Mouse (Mus musculus): ENCODE results near the gene Yipf3. TPM values are rescaled to one million over a fixed set of nuclear protein-coding genes. Genes with fewer than 3 reads are reported as not detected.

Gene Yipf3
- polyA plus RNA-seq, 1 experiment from 2014 or later = 86.8 TPM

DNA sequence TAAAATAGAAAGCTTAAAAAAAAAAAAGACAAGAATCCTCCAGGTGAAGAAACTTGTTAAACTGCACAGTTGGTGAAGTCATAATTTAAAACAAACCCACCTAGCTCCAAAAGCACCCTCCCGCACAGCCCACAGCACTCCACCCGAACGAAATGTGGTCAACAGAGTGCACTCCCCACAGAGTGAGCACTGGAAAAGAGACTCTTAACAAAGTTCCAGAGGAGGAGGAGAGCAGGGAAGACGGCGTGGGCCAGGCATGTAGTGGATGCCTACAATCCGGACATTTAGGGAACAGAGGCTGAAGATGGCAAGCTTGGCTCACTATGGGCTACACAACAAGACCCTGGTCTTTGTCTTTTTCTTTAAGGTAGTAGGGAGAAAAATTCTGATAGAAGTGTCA, 27.2 kb downstream of the Yipf3 start:
- no peaks in the 10 kb centered on the region for H3K9me3 ChIP-seq
- ATAC-seq = no peak
- H3K4me2 ChIP-seq (replicated peaks) = no peak overlapping the region
- H3K9ac ChIP-seq = no peak overlapping the region
- H3K4me3 ChIP-seq (replicated peaks) = no peak overlapping the region
- peaks cover 23% of the 10 kb centered on the region for H3K36me3 ChIP-seq
- 84% methylated on average over 6 of the region's 6 CpGs for WGBS
- H3K4me1 ChIP-seq (replicated peaks) = peaks cover 5% of the 10 kb centered on the region; the same call in 1 of the 2 replicates
- no peaks in the 10 kb centered on the region for H3K27me3 ChIP-seq (replicated peaks)
- no peak overlapping the region for H3K27ac ChIP-seq

GRCm38 (mm10) chr17:46275506-46275905, 27.6 kb downstream of the Yipf3 start:
- WGBS = 81% methylated on average over 10 of the region's 10 CpGs
- no peak for ATAC-seq
- Histone ChIP-seq H3K9me3 (no peaks in the 10 kb centered on the region), H3K27me3 (replicated peaks) (no peaks in the 10 kb centered on the region), H3K27ac (no peak overlapping the region), H3K4me3 (replicated peaks) (no peak overlapping the region), H3K36me3 (peaks cover 23% of the 10 kb centered on the region), H3K4me1 (replicated peaks) (peaks cover under 1% of the 10 kb centered on the region; the same call in 1 of the 2 replicates), H3K4me2 (replicated peaks) (no peak overlapping the region), H3K9ac (no peak overlapping the region)

DNA sequence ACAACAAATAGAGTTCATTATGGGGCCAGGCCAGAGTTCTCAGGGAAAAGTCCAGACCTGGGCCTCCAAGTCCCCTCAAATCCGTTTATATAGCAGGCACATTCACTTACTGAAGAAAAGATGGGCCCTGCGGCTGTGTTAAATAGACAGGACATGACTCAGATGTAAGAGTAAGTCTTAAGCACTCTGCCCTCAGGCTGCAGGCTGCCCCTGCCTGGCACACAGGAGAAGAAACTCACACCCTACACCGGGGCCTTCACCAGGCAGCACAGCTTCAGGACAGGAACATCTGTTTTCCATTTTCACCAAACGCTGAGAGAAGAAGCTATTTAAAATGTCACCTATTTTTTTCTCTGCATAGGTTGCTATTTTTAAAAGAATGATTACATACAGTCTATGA, 29.7 kb downstream of the Yipf3 start:
- WGBS = 69% methylated on average over 4 of the region's 4 CpGs
- ATAC-seq = no peak
- no peak overlapping the region for H3K27ac ChIP-seq

GRCm38 (mm10) chr17:46278011-46278765, 30.3 kb downstream of the Yipf3 start:
- no peak for ATAC-seq
- Histone ChIP-seq H3K27ac (no peak overlapping the region), H3K4me1 (replicated peaks) (peaks cover 4% of the 10 kb centered on the region; the same call in 1 of the 2 replicates), H3K4me2 (replicated peaks) (no peak overlapping the region), H3K27me3 (replicated peaks) (no peaks in the 10 kb centered on the region), H3K9ac (no peak overlapping the region), H3K9me3 (no peaks in the 10 kb centered on the region), H3K36me3 (peaks cover 11% of the 10 kb centered on the region), H3K4me3 (replicated peaks) (no peak overlapping the region)
- 91% methylated on average over 12 of the region's 12 CpGs for WGBS

More for the DNA sequence above, 29.7 kb downstream of the Yipf3 start:
- Histone ChIP-seq H3K4me3 (replicated peaks) (no peak overlapping the region), H3K36me3 (peaks cover 11% of the 10 kb centered on the region), H3K27me3 (replicated peaks) (no peaks in the 10 kb centered on the region), H3K9me3 (no peaks in the 10 kb centered on the region), H3K4me2 (replicated peaks) (no peak overlapping the region), H3K9ac (no peak overlapping the region), H3K4me1 (replicated peaks) (peaks cover 4% of the 10 kb centered on the region; the same call in 1 of the 2 replicates)

GRCm38 (mm10) chr17:46282483-46283123, 34.7 kb downstream of the Yipf3 start, which contains the start of gene Tjap1:
TSS of gene Tjap1 (minus strand) at chr17:46283026.
- Histone ChIP-seq H3K27me3 (replicated peaks) (no peaks in the 10 kb centered on the region), H3K9me3 (no peaks in the 10 kb centered on the region), H3K27ac (peak within 1 kb of the TSS; percentile 89), H3K4me2 (replicated peaks) (peak within 1 kb of the TSS; percentile 90), H3K36me3 (peaks cover 11% of the 10 kb centered on the region), H3K4me1 (replicated peaks) (peaks cover 7% of the 10 kb centered on the region; the same call in 1 of the 2 replicates), H3K4me3 (replicated peaks) (peak within 1 kb of the TSS; percentile 64), H3K9ac (peak within 1 kb of the TSS; percentile 78)
- ATAC-seq = peak; percentile 99
- 0% methylated on average over 37 of the region's 37 CpGs for WGBS

GRCm38 (mm10) chr17:46283140-46283539, 35.3 kb downstream of the Yipf3 start:
- Histone ChIP-seq H3K4me2 (replicated peaks) (peak overlapping the region; percentile 90), H3K9ac (peak overlapping the region; percentile 78; the same call in 1 of the 2 replicates), H3K27ac (peak overlapping the region; percentile 89; the same call in 1 of the 2 replicates), H3K36me3 (peaks cover 8% of the 10 kb centered on the region), H3K9me3 (no peaks in the 10 kb centered on the region), H3K4me3 (replicated peaks) (peak overlapping the region; percentile 64), H3K27me3 (replicated peaks) (no peaks in the 10 kb centered on the region), H3K4me1 (replicated peaks) (peaks cover 13% of the 10 kb centered on the region; the same call in 1 of the 2 replicates)
- 22% methylated on average over 9 of the region's 9 CpGs for whole genome bisulfite sequencing
- ATAC-seq = peak; percentile 74

DNA sequence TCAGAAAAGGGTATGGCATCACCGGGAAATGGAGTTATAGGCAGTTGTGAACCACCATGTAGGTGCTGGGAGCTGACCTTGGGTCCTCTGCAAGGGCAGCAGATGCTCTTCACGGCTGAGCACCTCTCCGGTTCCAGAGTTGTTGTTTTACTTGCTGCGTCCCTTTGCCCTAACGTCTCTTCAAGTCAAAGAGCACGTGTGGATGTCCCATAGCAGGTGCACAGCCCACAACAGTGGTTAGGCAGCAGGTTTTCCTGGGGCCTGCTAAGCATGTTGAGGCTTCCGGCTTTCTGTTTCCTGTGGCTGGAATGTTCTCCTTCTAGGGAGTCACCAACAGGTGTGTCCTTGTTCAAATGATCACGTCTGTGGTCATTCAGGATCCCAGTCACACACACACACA, 36.0 kb downstream of the Yipf3 start:
- Histone ChIP-seq H3K27ac (no peak overlapping the region), H3K4me3 (replicated peaks) (no peak overlapping the region), H3K27me3 (replicated peaks) (no peaks in the 10 kb centered on the region), H3K9ac (no peak overlapping the region), H3K4me1 (replicated peaks) (peaks cover 16% of the 10 kb centered on the region; the same call in 1 of the 2 replicates), H3K4me2 (replicated peaks) (no peak overlapping the region), H3K36me3 (peaks cover under 1% of the 10 kb centered on the region; the same call in 1 of the 2 replicates), H3K9me3 (no peaks in the 10 kb centered on the region)
- WGBS = 88% methylated on average over 8 of the region's 8 CpGs
- no peak for ATAC-seq

GRCm38 (mm10) chr17:46284653-46285052, 36.8 kb downstream of the Yipf3 start:
- Histone ChIP-seq H3K4me3 (replicated peaks) (no peak overlapping the region), H3K9me3 (no peaks in the 10 kb centered on the region), H3K9ac (no peak overlapping the region), H3K27ac (no peak overlapping the region), H3K4me2 (replicated peaks) (no peak overlapping the region), H3K4me1 (replicated peaks) (peaks cover 16% of the 10 kb centered on the region; the same call in 1 of the 2 replicates), H3K27me3 (replicated peaks) (no peaks in the 10 kb centered on the region), H3K36me3 (no peaks in the 10 kb centered on the region)
- 49% methylated on average over 7 of the region's 7 CpGs for WGBS
- no peak for ATAC-seq

DNA sequence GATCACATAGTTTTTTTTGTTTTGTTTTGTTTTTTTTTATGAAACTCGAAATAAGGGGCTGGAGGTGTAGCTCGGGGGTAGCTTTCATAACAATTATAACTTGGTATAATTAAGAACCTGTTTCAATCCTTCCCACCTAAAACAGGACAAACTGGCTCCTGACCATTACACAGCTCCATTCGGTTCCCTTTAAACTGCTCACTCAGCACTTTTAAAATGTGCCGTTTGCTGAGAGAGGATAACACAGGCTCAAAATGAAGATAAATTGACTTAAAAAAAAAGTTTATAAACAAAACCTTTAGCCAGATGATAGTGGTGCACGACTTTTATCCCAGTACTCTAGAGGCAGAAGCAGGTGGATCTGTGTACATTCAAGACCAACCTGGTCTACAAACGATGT, 37.5 kb downstream of the Yipf3 start:
- Histone ChIP-seq H3K4me1 (replicated peaks) (peaks cover 16% of the 10 kb centered on the region; the same call in 1 of the 2 replicates), H3K27ac (no peak overlapping the region), H3K36me3 (no peaks in the 10 kb centered on the region), H3K27me3 (replicated peaks) (no peaks in the 10 kb centered on the region), H3K4me3 (replicated peaks) (no peak overlapping the region), H3K4me2 (replicated peaks) (no peak overlapping the region), H3K9me3 (no peaks in the 10 kb centered on the region), H3K9ac (no peak overlapping the region)
- 42% methylated on average over 6 of the region's 6 CpGs for WGBS
- ATAC-seq = no peak

DNA sequence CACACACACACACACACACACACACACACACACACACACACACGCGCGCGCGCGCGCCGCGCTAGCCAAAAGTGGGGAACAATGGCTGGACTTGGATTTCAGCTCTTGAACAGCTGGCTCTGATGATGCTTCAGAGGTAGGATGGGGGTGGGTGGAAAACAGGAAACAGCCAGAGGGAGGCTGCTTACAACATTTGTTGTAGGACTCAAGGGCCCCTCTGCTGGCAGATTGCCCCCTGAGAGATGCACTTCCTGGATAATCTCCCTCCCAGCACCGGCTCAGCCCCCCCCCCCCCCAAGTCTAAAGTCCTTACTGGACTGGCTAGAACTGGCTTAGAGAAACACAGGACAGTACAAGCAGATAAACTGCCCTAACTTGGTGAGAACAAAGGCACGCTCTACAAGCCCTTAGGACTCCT, 39.8 kb downstream of the Yipf3 start:
- WGBS = 61% methylated on average over 11 of the region's 11 CpGs
- Histone ChIP-seq H3K27me3 (replicated peaks) (no peaks in the 10 kb centered on the region), H3K4me2 (replicated peaks) (peak overlapping the region; percentile 19; the same call in 1 of the 2 replicates), H3K4me1 (replicated peaks) (peaks cover 12% of the 10 kb centered on the region; the same call in 1 of the 2 replicates), H3K9ac (no peak overlapping the region), H3K4me3 (replicated peaks) (no peak overlapping the region), H3K36me3 (no peaks in the 10 kb centered on the region), H3K27ac (peak overlapping the region; percentile 54; the same call in 1 of the 2 replicates), H3K9me3 (no peaks in the 10 kb centered on the region)
- ATAC-seq = peak; percentile 59

DNA sequence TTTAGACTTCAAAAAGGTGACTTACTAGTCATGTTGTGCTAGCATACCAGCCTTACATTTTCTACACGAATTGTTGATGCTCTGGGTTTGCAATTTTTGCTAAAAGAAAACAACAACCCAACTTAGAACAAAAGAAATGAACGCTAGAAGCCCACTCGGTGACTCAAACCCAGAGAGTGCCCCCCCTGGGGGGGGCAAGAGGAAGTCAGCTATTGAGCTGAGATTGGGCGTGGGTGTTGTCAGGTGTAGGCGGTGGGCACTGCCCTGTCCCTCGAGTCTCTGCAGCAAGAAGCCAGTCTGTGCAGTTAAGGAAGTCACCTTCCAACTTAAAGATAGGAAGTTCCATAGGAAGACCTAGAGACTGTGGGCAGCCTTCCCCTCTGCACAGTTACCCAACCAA, 48.7 kb downstream of the Yipf3 start:
- Histone ChIP-seq H3K4me3 (replicated peaks) (no peak overlapping the region), H3K4me2 (replicated peaks) (no peak overlapping the region), H3K9ac (no peak overlapping the region), H3K4me1 (replicated peaks) (peaks cover 16% of the 10 kb centered on the region), H3K27ac (no peak overlapping the region), H3K9me3 (no peaks in the 10 kb centered on the region), H3K36me3 (no peaks in the 10 kb centered on the region), H3K27me3 (replicated peaks) (peaks cover 48% of the 10 kb centered on the region)
- no peak for ATAC-seq
- 40% methylated on average over 6 of the region's 6 CpGs for WGBS

DNA sequence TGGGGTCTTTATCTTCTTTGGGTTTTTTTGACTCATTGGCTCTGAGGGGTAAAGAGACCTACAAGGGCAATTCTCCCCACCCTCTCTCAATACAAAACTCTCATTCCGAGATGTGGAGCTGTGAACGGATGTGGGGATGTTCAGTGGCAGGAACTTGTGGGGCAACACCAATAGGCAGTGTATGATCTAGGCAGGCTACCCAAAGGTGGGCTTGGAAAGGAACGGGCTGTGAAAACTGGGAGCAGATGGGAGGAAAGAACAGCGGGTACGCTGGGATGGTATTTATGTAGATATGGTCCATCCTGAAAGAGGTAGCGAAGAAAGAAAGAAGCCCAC, 49.1 kb downstream of the Yipf3 start:
- 12% methylated on average over 6 of the region's 6 CpGs for WGBS
- peaks cover 16% of the 10 kb centered on the region for H3K4me1 ChIP-seq (replicated peaks)
- peak overlapping the region; percentile 58 for H3K4me3 ChIP-seq (replicated peaks)
- no peaks in the 10 kb centered on the region for H3K9me3 ChIP-seq
- peak overlapping the region; percentile 100 for H3K4me2 ChIP-seq (replicated peaks)
- no peaks in the 10 kb centered on the region for H3K36me3 ChIP-seq
- peaks cover 48% of the 10 kb centered on the region for H3K27me3 ChIP-seq (replicated peaks)
- ATAC-seq = no peak
- H3K9ac ChIP-seq = peak overlapping the region; percentile 50
- no peak overlapping the region for H3K27ac ChIP-seq

Measured in intestine, embryonic 15.5 days (tissue).